Mouse (Mus musculus) limb, embryonic 11.5 days (tissue): ENCODE results near the gene Kcnj11. TPM values are rescaled to one million over a fixed set of nuclear protein-coding genes. Genes with fewer than 3 reads are reported as not detected.

Experiments used
- ATAC-seq: fragments of 200-750 bp; cut with Nextera tagmentation; 2 replicates; pipeline ENCODE4 v1.8.0; 2017; ENCODE audit warnings: low read depth; ENCODE audit not compliant: insufficient number of reproducible peaks, low FRiP score, low TSS enrichment
- DNase-seq: peaks from one replicate; pipeline ENCODE4 v3.0.0-alpha.2; 2015; ENCODE audit warnings: low spot score
- H3K27ac ChIP-seq: fragments of 300-500 bp; sonication (generic); replicated peaks from 2 replicates; pipeline ENCODE4 v1.5.1; 2014; ENCODE audit warnings: low read depth, mild to moderate bottlenecking, low read length
- H3K27me3 ChIP-seq: fragments of 300-500 bp; sonication (generic); 2 replicates; pipeline ENCODE4 v1.6.1; 2014; ENCODE audit warnings: mild to moderate bottlenecking, low read length, mixed read lengths; ENCODE audit not compliant: control insufficient read depth, insufficient read depth
- H3K36me3 ChIP-seq: fragments of 300-500 bp; sonication (generic); 2 replicates; pipeline ENCODE4 v1.6.1; 2014; ENCODE audit warnings: mild to moderate bottlenecking, low read length, moderate library complexity, mixed read lengths; ENCODE audit not compliant: control insufficient read depth, insufficient read depth
- H3K4me1 ChIP-seq: fragments of 300-500 bp; sonication (generic); 2 replicates; pipeline ENCODE4 v1.6.1; 2014; ENCODE audit warnings: low read length, mixed read lengths; ENCODE audit not compliant: control insufficient read depth, insufficient read depth
- H3K4me2 ChIP-seq: fragments of 300-500 bp; sonication (generic); 2 replicates; pipeline ENCODE4 v1.6.1; 2014; ENCODE audit warnings: low read depth, mild to moderate bottlenecking, moderate library complexity; ENCODE audit not compliant: severe bottlenecking
- H3K4me3 ChIP-seq: fragments of 300-500 bp; sonication (generic); 2 replicates; pipeline ENCODE4 v1.5.1; 2014; ENCODE audit warnings: low read depth, low read length
- H3K9ac ChIP-seq: fragments of 300-500 bp; sonication (generic); 2 replicates; pipeline ENCODE4 v1.6.1; 2014; ENCODE audit warnings: mild to moderate bottlenecking, low read length
- H3K9me3 ChIP-seq: fragments of 300-500 bp; sonication (generic); 2 replicates; pipeline ENCODE4 v1.6.1; 2016; ENCODE audit warnings: low read length; ENCODE audit not compliant: control insufficient read depth
- WGBS: fragments of 180-500 bp; shearing (Covaris S2); extraction: QIAGEN DNeasy Blood & Tissue Kit; methylation state at CpG from one replicate; pipeline ENCODE4 v1.1.7; 2014; 5-methylcytosine and 5-hydroxymethylcytosine counted together
- polyA plus RNA-seq: library from polyadenylated mRNA; unstranded; fragments of >200 nt; fragmentation: Nextera tagmentation; extraction: Ambion mirVana; gene quantifications from 2 replicates; pipeline ENCODE4 v1.2.1, GENCODE M21; 2014

Gene Kcnj11
- polyA plus RNA-seq, 1 experiment from 2014 or later: not detected

DNA sequence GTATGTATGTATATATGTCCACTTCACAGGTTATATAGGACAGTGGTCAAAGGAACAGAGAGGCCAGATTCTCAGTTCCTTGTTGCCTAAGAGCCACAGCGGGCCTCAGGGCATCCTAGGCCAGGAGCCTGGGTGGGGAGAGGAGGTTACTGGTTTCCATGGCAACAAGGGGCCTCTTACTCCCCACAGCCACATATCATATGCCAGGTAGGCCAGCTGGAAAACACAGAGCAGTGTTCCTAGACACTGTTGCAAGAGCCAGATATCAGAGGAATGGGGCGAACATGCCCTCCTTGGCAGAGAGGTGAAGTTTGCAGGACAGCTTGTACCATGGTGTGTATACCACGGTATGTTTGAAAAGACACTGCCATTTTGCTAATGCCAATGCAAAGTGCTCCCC is 12.9 kb upstream of the Kcnj11 start:
- no peak overlapping the region for H3K4me2 ChIP-seq
- no peak overlapping the region for H3K4me3 ChIP-seq
- H3K9me3 ChIP-seq: no peaks in the 10 kb centered on the region
- H3K27me3 ChIP-seq: no peaks in the 10 kb centered on the region
- H3K36me3 ChIP-seq: no peaks in the 10 kb centered on the region
- H3K9ac ChIP-seq: no peak overlapping the region
- DNase-seq (peak; percentile 42), ATAC-seq (no peak)
- no peak overlapping the region for H3K27ac ChIP-seq
- H3K4me1 ChIP-seq: peaks cover 6% of the 10 kb centered on the region
- 70% methylated on average over 3 of the region's 3 CpGs for WGBS

DNA sequence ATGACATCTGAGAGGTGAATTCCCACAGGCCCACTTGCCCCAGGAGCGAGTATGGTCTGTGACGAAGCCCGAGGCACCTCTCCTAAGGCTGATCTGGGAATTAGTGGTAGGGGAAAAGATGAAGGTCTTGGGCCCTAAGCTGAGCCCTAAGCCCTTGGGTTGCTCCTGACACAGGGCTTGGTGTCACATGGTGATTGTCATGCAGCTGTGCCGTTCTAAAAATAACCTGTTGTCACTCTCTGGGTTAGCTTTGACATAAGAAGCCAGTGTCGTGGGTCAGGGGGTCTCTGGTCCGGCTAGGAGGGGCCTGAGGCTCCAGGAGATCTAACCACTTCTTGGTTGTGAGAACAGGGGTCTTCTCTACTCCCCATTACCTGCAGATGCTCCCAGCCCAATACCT is 11.4 kb upstream of the Kcnj11 start:
- 82% methylated on average over 6 of the region's 6 CpGs for WGBS
- DNase-seq (no peak), ATAC-seq (no peak)
- no peak overlapping the region for H3K9ac ChIP-seq
- H3K4me3 ChIP-seq: no peak overlapping the region
- H3K4me1 ChIP-seq: peaks cover 6% of the 10 kb centered on the region
- no peaks in the 10 kb centered on the region for H3K36me3 ChIP-seq
- no peaks in the 10 kb centered on the region for H3K27me3 ChIP-seq
- no peak overlapping the region for H3K4me2 ChIP-seq
- H3K27ac ChIP-seq: no peak overlapping the region
- no peaks in the 10 kb centered on the region for H3K9me3 ChIP-seq

DNA sequence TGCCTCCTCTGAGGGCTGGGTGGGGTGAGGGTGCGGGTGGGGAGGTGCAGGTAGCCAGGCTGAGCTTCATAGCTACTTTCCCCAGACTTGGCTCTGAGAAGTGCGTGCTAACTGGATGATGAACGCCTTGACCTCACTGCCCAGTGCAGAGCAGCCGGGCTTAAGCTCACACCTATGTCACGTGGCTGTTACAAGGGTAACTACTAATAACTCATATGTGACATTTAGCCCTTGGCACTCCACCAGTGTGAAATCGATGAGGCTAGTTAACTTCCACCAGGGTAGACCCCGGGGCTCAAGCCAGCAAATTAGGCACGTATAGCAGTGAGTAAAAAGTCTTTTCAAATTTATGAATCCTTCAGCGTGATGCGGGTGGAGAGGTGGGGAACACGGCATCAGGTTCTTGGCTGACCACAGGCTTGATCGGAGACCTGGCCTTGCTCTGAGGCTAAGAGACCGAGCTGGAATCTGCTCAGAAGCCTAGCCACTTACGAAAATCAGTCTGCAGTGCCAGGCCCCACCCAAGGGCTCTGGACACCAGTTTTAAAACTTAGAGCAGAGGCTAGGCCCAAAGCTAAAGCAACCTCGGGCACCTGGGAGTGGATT is 10.8 kb upstream of the Kcnj11 start:
- no peak for DNase-seq
- H3K4me1 ChIP-seq: peaks cover 6% of the 10 kb centered on the region

DNA sequence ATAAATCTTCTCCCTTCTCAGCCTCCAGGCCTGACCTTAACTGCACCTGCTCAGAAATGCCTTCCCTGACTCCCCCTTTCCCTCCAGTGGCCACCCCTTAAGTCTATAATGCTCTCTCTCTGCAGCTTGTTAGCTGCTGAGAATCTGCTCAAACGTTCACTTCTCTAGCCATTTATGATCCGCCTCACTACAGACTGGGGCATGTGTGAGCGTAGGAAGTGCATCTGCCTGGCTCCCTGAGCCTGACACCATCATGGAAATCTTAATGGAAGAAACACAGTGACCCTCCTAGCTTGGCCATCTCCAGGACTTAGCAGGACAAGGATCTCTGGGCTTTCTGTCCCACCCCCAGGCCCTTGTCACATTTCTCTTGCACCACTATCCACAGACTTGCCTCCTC is 9.5 kb upstream of the Kcnj11 start:
- no peaks in the 10 kb centered on the region for H3K27me3 ChIP-seq
- H3K36me3 ChIP-seq: no peaks in the 10 kb centered on the region
- no peak overlapping the region for H3K27ac ChIP-seq
- H3K4me2 ChIP-seq: no peak overlapping the region
- no peak overlapping the region for H3K4me3 ChIP-seq
- WGBS: 67% methylated on average over 3 of the region's 3 CpGs
- ATAC-seq (no peak), DNase-seq (no peak)
- H3K9ac ChIP-seq: no peak overlapping the region
- no peaks in the 10 kb centered on the region for H3K9me3 ChIP-seq
- H3K4me1 ChIP-seq: peaks cover 6% of the 10 kb centered on the region

More for the DNA sequence above, 10.8 kb upstream of the Kcnj11 start:
- ATAC-seq: no peak; the same call in 1 of the 2 replicates
- Histone ChIP-seq H3K9ac (no peak overlapping the region), H3K4me3 (no peak overlapping the region), H3K27ac (no peak overlapping the region), H3K27me3 (no peaks in the 10 kb centered on the region), H3K36me3 (no peaks in the 10 kb centered on the region), H3K9me3 (no peaks in the 10 kb centered on the region), H3K4me2 (no peak overlapping the region)
- WGBS: 69% methylated on average over 15 of the region's 15 CpGs

DNA sequence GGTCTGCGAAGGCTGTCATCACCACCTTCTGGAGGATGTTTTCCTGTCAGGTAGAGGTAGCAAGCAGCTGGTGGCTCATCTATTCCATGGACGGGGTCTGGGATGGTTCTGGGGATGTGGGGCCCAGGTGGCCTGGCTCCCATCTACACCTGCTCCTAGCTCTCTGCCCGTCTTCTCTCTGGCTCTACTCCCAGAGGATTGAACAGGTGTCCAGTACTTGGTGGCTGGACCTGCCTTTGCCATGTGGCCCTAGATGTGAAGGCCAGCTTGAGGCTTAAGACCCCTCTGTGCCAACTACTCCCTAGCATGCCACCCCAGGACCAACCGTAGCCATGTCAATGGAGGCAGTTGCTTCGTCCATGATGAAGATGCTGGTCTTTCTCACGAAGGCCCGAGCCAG is 4.9 kb upstream of the Kcnj11 start:
- no peak overlapping the region for H3K4me3 ChIP-seq
- no peak overlapping the region for H3K9ac ChIP-seq
- 88% methylated on average over 7 of the region's 7 CpGs for WGBS
- H3K36me3 ChIP-seq: no peaks in the 10 kb centered on the region
- no peak for DNase-seq
- H3K27me3 ChIP-seq: 0 out of 2 replicates have a peak, but pooled peaks cover 3% of the 10 kb centered on the region
- no peak for ATAC-seq
- no peaks in the 10 kb centered on the region for H3K4me1 ChIP-seq
- H3K27ac ChIP-seq: no peak overlapping the region
- H3K4me2 ChIP-seq: no peak overlapping the region
- no peaks in the 10 kb centered on the region for H3K9me3 ChIP-seq

DNA sequence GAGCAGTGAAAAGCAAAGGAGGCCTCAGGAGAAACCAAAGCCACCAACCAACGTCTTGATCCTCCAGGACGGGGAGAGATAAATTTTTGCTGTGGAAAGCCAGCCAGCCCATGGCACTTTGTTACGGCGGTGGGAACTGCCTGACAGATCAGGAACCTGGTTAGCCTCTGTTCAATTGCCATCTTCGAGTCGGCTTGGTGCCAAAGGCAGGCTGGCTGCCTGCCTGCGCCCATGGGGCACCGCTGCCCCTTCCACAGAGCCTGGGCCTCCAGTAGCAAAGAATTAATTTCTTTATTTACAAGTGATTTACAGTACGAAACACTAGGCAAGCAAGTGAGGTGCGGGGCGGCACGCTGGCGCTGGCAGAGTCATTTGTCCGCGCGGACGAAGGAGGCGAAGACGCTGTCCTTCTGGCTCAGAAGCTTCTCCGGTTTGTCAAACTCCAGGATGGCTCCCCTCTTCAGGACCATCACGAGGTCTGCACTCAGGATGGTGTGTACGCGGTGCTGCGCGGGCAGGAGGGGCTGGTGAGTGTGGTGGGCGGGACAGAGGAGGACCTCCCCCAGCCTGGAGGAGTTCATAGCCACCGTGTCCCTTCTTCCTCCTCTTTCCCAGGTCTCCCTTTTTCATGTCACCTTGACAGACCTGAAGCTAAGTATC is 3.8 kb upstream of the Kcnj11 start:
- 0 out of 2 replicates have a peak, but pooled peaks cover 6% of the 10 kb centered on the region for H3K27me3 ChIP-seq
- no peak overlapping the region for H3K4me3 ChIP-seq
- H3K4me1 ChIP-seq: no peaks in the 10 kb centered on the region
- no peak overlapping the region for H3K27ac ChIP-seq
- ATAC-seq (no peak), DNase-seq (no peak)
- no peaks in the 10 kb centered on the region for H3K9me3 ChIP-seq
- no peaks in the 10 kb centered on the region for H3K36me3 ChIP-seq
- WGBS: 82% methylated on average over 27 of the region's 27 CpGs
- H3K4me2 ChIP-seq: no peak overlapping the region
- H3K9ac ChIP-seq: no peak overlapping the region

DNA sequence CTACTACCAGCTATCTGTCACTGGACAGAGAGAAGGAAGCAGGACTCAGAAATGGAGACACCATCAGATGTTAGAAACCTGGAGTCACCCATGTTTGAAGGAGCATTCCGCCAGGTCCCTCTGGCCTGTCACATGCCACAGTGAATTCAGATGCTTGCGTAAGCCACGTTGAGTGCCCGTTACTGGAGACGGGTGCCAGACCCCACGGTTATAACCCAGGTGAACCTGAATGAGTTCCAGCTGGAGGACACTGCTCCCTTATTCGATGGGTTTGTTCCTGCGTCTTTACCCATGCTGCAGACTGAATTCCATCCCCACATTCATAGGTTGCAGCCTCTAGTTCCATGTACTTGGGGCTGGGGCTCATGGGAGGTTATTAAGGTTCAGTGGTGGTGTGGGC is 3.2 kb upstream of the Kcnj11 start:
- ATAC-seq: no peak
- H3K9ac ChIP-seq: no peak overlapping the region
- 77% methylated on average over 8 of the region's 8 CpGs for WGBS

DNA sequence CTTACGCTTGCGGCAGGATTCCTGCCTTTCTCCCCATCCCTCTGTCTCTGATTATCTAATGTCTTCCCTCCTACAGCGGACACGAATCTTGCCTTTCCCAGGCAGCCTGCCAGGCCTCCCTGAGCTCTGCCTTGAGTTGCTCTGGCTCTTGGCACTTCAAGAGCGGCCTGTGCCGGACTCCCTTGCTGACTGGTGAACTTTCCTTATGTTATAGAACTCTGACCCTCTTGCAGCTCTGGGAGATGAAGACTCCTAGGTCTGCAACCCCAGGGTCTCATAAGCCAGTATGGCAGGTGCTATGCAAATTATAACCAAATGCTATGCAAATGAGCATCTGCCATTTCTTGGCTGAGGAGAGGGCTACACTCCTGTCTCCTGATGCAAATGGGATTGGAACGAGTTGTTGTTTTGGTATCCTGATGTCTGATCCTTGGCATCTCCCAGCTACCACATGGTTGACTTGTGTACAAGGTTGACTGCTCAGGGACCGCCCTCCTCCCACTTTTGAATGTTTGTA is 2.6 kb upstream of the Kcnj11 start:
- H3K9me3 ChIP-seq: no peaks in the 10 kb centered on the region
- H3K4me1 ChIP-seq: no peaks in the 10 kb centered on the region
- no peak overlapping the region for H3K4me3 ChIP-seq
- H3K27ac ChIP-seq: no peak overlapping the region
- H3K4me2 ChIP-seq: no peak overlapping the region
- ATAC-seq (no peak), DNase-seq (no peak)
- WGBS: 81% methylated on average over 8 of the region's 8 CpGs
- no peak overlapping the region for H3K9ac ChIP-seq
- H3K36me3 ChIP-seq: no peaks in the 10 kb centered on the region
- 0 out of 2 replicates have a peak, but pooled peaks cover 8% of the 10 kb centered on the region for H3K27me3 ChIP-seq

More for the DNA sequence above, 3.2 kb upstream of the Kcnj11 start:
- no peak overlapping the region for H3K4me2 ChIP-seq
- no peak for DNase-seq
- H3K36me3 ChIP-seq: no peaks in the 10 kb centered on the region
- no peak overlapping the region for H3K4me3 ChIP-seq
- 0 out of 2 replicates have a peak, but pooled peaks cover 8% of the 10 kb centered on the region for H3K27me3 ChIP-seq
- no peaks in the 10 kb centered on the region for H3K9me3 ChIP-seq
- no peaks in the 10 kb centered on the region for H3K4me1 ChIP-seq
- no peak overlapping the region for H3K27ac ChIP-seq
